Mouse (Mus musculus) embryonic facial prominence, embryonic 15.5 days (tissue): Measurements from ENCODE around the gene Vmn2r120. TPM values are rescaled to one million over a fixed set of nuclear protein-coding genes. Genes with fewer than 3 reads are reported as not detected.
"Not testable (repeated sequence)": the region's sequence is repeated elsewhere in the genome, so short reads cannot be mapped to it uniquely, and the experiment has no call there.

ENCODE experiments used
- ATAC-seq: fragments of 200-750 bp; cut with Nextera tagmentation; 2 replicates; pipeline ENCODE4 v1.8.0; 2017; ENCODE audit warnings: low read depth, moderate TSS enrichment; ENCODE audit not compliant: insufficient number of reproducible peaks, low FRiP score, low TSS enrichment
- H3K27ac ChIP-seq: fragments of 300-500 bp; sonication (generic); replicated peaks from 2 replicates; pipeline ENCODE4 v1.5.1; 2015; ENCODE audit warnings: mild to moderate bottlenecking, inconsistent platforms
- H3K27me3 ChIP-seq: fragments of 300-500 bp; sonication (generic); 2 replicates; pipeline ENCODE4 v1.6.1; 2015; ENCODE audit warnings: inconsistent platforms
- H3K36me3 ChIP-seq: fragments of 300-500 bp; sonication (generic); 2 replicates; pipeline ENCODE4 v1.6.1; 2015; ENCODE audit warnings: mild to moderate bottlenecking, inconsistent platforms
- H3K4me1 ChIP-seq: fragments of 300-500 bp; sonication (generic); 2 replicates; pipeline ENCODE4 v1.6.1; 2015; ENCODE audit warnings: inconsistent platforms
- H3K4me2 ChIP-seq: fragments of 300-500 bp; sonication (generic); replicated peaks from 2 replicates; pipeline ENCODE4 v1.6.1; 2015; ENCODE audit warnings: mild to moderate bottlenecking, inconsistent platforms
- H3K4me3 ChIP-seq: fragments of 300-500 bp; sonication (generic); replicated peaks from 2 replicates; pipeline ENCODE4 v1.5.1; 2015; ENCODE audit warnings: mild to moderate bottlenecking, inconsistent platforms
- H3K9ac ChIP-seq: fragments of 300-500 bp; sonication (generic); 2 replicates; pipeline ENCODE4 v1.6.1; 2015; ENCODE audit warnings: inconsistent platforms
- H3K9me3 ChIP-seq: fragments of 300-500 bp; sonication (generic); replicated peaks from 2 replicates; pipeline ENCODE4 v1.6.1; 2016; ENCODE audit warnings: inconsistent platforms
- WGBS: fragments of 180-500 bp; shearing (Covaris S2); methylation state at CpG from one replicate; pipeline ENCODE4 v1.1.7; 2015; 5-methylcytosine and 5-hydroxymethylcytosine counted together
- polyA plus RNA-seq: library from polyadenylated mRNA; unstranded; fragments of >200 nt; fragmentation: Nextera tagmentation; extraction: Ambion mirVana; gene quantifications from 2 replicates; pipeline ENCODE4 v1.2.1, GENCODE M21; 2015

The Vmn2r120 gene
- polyA plus RNA-seq, result not detected in 2 replicates

DNA sequence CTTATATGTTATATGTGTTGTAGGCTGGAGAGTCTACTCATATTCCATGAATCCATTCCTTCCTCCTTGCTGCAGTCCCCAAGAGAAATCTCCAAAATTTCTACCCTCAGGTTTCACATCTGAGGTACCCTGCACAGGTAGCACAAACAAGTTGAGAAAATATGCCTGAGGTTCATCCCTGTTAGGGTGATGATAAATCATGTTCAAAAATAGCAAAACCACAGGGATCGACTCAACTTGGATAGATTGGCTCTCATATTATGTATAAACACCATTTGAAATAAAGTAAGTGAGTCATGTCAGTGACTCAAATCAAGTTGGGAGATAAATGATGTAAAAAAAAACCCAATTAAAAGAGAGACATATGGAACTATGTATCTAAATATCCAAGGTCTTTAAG lies at the start of gene Vmn2r120:
Gene Vmn2r120, minus strand, starts transcription at position 101 of the 400 bp plus-strand sequence.
- Histone ChIP-seq H3K27ac (no peak within 1 kb of the TSS), H3K4me1 (no peaks in the 10 kb centered on the region), H3K36me3 (no peaks in the 10 kb centered on the region), H3K9me3 (no peaks in the 10 kb centered on the region), H3K27me3 (no peaks in the 10 kb centered on the region), H3K9ac (no peak within 1 kb of the TSS), H3K4me3 (no peak within 1 kb of the TSS), H3K4me2 (no peak within 1 kb of the TSS)
- ATAC-seq, result no peak
- 81% methylated on average over 1 of the region's 1 CpGs for WGBS

DNA sequence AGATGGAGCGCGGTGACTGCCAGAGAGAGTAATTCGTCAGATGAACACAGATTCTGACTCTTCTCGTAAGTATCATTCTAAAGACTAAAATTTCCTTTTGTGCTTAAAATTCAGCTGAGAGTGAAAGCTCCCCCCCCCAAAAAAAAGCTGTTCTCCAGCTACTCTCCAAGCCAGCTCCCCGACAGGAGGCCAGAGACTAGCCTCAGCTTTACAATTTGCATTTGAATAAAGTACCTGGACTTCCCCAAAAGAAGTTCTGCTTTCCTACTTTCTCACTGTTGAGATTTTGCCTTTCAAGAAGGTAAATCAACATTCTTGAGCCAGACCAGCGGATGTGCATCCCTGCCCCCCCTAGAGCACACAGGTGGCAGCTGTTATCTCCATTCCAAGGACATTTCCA lies 42.0 kb upstream of the Vmn2r120 start:
- H3K4me1 ChIP-seq, H3K9me3 ChIP-seq, H3K4me3 ChIP-seq, H3K9ac ChIP-seq, H3K36me3 ChIP-seq, H3K4me2 ChIP-seq, H3K27me3 ChIP-seq, ATAC-seq, H3K27ac ChIP-seq: not testable (repeated sequence)
- WGBS, result 87% methylated on average over 6 of the region's 6 CpGs

DNA sequence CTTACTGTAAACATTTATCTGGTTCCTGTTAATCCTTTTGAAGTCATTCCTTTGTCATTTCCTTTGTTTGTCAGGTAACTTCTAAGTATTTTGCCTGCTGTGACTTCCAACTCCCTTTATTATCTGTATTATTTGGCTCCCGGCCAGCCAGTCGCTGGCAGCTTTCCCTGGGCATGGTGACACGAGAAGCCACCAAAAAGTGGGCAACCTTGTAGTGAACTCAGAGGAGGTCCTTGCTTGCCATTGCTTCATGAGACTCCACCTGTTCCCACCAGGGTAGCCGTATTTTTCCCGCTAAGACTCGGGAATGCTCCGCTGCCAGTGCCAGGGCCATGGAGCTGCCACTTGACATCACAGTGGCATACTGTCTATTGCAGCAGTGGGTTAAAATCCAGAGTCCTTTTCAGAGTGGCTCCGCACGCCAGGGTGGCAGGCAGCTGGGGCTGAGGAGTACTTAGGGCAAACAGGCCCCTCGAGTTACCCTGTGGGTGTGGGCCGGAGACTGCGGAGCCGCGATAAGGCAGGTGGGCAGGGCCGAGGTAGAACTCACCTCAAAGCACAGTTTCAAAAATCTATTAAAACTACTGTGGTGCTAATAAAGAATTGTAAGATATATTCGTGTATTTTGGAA lies 28.9 kb upstream of the Vmn2r120 start:
- Histone ChIP-seq H3K4me3 (no peak overlapping the region), H3K27ac (no peak overlapping the region), H3K4me1 (no peaks in the 10 kb centered on the region), H3K27me3 (no peaks in the 10 kb centered on the region), H3K4me2 (no peak overlapping the region), H3K9ac (no peak overlapping the region), H3K36me3 (no peaks in the 10 kb centered on the region), H3K9me3 (no peaks in the 10 kb centered on the region)
- 70% methylated on average over 16 of the region's 16 CpGs for WGBS
- ATAC-seq, result no peak

Other genes starting within 250 kb of the Vmn2r120 start
- 8.4 and 10.1 TPM in 2 replicates for gene Adgre1, start 186.8 kb downstream of the Vmn2r120 start, polyA plus RNA-seq
- not detected in 2 replicates for gene Gm21834, start 196.7 kb upstream of the Vmn2r120 start, polyA plus RNA-seq
- gene Cntnap5c, start 224.1 kb upstream of the Vmn2r120 start, polyA plus RNA-seq, result not detected in 2 replicates